Mouse (Mus musculus): ENCODE measurements around the gene Fermt3.

GRCm38 (mm10) chr19:7034006-7034405 lies 14.7 kb upstream of the Fermt3 start:
- no peak for TF ChIP-seq POLR2A (IDR thresholded peaks at IDR 0.05; ENCODE audit: borderline replicate concordance, extremely low read depth, insufficient read depth, insufficient read length, poor library complexity, severe bottlenecking)
- TF ChIP-seq CTCF (IDR thresholded peaks at IDR 0.05; ENCODE audit: borderline replicate concordance, extremely low read depth, insufficient read depth, insufficient read length) = no peak
